Mouse (Mus musculus): ENCODE measurements around the gene Ccdc88a.

Gene Ccdc88a

DNA sequence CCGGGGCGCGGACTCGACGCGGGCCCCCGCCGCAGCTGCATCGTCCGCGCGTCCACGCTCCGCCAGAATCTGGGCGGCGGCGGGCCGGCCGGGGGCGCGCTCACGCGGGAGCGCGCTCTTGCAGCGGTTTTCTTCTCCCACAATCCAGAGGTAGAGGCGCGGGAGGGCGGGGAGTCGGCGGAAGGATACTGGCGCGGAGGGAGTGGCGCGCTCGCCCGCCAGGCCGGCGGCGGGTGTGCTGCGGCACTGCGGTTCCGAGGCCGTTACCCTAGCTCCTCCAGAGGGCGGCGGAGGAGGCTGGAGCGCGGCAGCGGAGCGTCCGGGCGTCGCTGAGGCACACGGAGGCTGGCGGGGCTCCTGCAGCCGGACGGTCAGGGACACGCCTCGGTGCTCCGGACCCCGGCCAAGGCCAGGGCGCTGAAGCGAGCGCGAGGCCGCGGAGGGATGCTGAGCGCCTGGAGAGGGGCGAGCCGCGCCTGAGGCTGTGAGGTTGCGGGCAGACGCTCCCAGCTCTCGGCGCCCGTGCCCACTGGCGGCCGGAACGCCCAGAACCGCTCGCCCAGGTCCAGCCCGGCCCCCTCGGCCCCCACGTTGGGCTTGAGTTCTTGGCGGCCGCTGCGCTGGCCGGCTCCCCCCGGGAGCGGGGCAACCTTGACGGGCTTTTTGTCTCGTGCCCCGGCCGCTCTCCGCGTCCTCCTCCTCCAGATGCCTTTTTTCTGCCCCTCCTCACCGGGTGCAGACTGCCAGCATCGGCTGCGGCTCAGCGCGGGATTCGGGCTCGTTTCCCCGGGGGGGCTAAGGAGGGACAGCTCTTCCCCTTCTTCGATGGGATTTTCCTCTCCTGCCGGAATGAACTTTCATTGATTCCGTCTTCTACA, at the start of gene Ccdc88a:
Gene Ccdc88a (plus strand): TSS at position 263 of the 878 bp plus-strand sequence.
- in situ Hi-C loops (cut with MboI; ENCODE audit: low sequenced_read_pairs): no loop called here

DNA sequence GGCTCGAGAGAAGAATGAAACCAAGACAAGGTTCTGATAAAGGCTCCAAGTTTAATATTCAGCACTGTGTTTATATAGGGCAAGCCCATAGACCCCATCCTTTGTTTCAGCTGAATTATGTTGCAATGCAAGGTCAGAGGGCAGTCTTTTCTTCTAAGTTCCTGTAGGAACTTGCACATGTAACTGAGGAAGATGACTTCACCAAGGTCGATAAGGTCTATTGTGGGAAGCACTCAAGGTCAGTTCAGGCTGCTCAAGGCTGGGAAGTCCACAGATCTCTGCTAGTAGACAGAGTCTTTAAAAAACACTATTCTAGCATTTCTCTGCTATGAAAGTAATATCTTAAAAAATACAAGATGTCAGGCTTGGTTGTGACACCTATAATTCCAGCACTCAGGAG, 38.0 kb upstream of the Ccdc88a start:
- in situ Hi-C loops (cut with MboI; ENCODE audit: low sequenced_read_pairs): no loop called here

DNA sequence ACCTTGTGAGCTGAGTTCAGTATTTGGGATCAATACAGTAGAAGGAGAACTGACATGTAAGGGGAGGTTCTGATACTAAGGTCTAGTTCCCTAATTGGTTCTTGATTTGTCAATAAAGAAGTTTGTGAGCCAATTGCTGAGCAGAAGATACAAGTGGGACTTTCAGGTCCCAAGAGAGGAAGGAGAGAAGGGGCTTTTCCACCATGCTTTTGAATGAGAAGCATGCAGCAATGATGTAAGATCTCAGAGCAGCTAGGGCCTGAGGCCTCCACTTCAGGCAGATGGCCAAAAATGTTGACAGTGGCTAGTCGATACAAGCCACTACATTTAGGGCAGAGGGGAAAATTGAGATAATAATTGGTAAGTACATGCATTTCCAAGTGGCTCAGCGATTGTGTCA, 32.2 kb upstream of the Ccdc88a start:
- in situ Hi-C loops (cut with MboI; ENCODE audit: low sequenced_read_pairs): no loop called here

DNA sequence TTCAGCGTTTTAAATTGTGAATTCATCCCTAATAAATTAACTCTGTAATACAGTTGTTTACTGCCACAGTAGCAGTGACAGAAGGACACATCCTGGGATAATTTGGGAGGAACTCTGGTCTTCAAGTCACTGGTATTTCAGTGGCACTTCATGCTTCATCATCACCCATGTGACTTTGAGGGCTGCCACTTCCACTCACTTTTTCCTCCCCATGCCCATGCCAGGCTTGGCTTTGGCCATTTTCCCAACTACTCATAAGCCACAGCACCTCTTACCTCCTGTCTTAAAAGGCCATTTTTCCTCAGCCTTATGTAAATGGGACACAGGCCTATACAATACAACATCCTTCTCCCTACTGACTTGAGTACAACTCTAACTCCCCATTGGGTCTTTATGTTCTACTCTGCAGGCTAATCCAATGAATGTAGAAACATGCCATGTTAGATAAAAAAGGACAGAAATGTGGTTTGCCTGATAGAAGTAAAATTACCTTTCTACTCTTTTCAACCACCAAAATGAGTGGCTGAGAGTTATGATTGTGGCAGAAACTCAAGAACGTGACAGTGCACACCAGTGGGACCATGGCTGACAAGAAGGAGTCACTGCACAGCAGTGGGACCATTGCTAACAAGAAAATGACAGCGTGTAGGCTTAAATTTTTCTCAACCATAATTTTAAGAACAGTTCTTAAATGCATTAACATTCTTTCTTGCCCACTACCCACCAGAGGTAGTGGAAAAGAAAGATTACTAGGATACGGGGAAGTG, 28.4 kb upstream of the Ccdc88a start:
- in situ Hi-C loops (cut with MboI; ENCODE audit: low sequenced_read_pairs): no loop called here

DNA sequence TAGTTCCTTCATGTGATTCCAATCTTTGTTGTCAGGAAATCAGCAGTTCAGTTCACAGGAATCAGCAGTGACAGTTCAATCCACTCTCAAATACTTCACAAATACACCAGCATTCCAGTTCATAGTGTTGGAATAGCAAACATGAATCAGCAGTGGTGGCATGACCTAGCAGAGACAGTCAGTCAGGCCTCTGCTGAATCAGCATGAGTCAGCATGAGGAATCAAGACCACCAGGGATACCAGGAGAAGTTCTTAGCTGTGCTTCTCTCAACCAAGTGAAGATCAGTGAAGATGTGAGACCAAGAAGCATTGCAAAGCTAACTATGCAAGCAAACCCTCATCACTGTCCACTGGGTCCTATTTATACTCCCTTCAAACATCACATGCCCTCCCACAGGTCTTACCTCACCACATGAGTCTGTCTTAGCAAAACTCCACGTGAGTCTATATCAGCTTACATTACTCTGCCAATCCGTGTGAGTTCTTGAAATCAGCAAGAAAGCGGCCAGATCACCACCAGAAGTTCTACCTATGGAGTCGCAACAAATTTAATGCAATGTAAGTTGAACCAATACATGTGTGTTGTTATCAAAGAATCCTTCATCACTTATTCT, 27.7 kb upstream of the Ccdc88a start:
- in situ Hi-C loops (cut with MboI; ENCODE audit: low sequenced_read_pairs): no loop called here

DNA sequence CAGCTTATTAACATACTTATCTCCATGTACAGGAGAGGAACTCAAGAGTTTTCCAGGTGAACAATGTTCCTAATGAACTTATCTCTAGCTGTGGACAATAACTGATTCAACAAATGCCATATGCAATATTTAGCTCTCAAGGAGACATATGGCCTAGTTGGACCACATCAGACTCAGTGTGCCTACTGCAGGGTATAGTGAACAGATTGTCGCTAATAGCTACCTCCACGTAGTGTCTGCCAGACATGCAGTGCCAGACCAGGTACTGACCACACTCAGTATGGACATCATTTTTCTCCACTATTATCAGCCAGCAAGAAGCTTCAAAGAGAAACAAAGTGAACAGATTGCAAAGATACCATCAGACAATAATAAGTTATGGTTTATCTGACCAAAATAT, 22.6 kb upstream of the Ccdc88a start:
- in situ Hi-C loops (cut with MboI; ENCODE audit: low sequenced_read_pairs): no loop called here

DNA sequence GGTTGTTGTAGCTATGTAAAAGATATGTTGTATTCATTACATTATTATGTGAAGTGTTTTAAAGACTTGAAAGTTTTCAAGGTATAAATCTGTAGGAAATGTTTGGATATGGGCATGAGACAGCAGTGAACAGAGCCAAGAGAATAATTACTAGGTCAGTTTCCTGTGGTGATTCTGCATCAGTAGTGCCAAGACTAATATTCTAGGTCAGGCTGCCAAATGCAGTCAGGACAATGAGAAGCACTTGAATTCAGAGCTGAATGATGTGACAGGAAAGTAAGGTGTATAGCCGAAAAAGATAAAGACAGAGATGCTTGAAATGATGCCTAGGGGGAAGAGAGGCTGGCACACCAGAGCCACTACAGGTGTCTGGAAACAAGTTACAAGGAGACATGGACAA, 21.2 kb upstream of the Ccdc88a start:
- in situ Hi-C loops (cut with MboI; ENCODE audit: low sequenced_read_pairs): no loop called here

DNA sequence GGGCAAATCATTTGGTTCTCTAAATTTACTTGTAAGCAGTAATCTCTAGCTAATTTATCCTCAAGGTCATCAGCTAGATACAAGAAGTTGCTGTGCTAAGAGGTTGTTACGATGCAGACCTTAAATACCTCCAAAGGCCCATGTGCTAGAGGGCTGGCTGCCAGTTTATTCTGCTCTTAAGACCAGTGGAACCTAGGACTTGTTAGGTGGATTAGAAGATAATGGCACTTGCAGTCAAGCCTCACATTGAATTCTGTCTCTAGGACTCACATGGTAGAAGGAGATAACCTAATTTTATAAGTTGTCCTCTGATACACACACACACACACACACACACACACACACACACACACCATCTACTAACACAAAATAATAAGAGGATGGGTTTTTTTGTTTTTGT, 5.3 kb upstream of the Ccdc88a start:
- in situ Hi-C loops (cut with MboI; ENCODE audit: low sequenced_read_pairs): no loop called here

DNA sequence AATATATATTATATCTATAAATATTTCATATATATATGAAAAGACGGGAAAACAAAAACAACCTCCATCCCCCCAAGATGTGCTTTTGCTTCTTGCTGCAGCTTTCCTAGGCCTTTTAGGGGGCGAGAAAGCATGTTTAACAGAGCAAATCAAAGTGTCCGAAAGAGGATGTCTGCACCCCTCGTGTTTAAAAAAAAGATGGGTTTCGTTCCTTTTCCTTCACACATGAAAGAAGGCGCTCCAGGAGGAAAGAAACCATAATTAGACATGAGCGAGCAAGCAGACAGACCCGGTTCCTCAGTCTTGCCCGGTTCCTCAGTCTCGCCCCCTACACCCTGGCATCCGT, 435 bp upstream of the Ccdc88a start:
- in situ Hi-C loops (cut with MboI; ENCODE audit: low sequenced_read_pairs): no loop called here

DNA sequence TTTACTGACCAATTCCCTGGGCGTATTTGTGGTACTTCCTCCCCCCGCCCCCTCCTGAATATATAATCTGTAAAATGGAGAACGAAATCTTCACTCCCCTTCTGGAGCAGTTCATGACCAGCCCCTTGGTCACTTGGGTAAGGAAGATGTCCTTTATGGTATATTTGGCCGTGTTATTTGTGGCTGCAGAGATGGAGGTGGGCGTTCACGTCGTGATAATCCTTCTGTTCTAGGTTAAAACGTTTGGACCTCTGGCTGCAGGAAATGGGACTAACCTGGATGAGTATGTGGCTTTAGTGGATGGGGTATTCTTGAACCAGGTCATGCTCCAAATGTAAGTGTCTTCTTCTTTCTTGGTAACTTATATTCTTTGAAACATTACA, 807 bp downstream of the Ccdc88a start:
- in situ Hi-C loops (cut with MboI; ENCODE audit: low sequenced_read_pairs): no loop called here

DNA sequence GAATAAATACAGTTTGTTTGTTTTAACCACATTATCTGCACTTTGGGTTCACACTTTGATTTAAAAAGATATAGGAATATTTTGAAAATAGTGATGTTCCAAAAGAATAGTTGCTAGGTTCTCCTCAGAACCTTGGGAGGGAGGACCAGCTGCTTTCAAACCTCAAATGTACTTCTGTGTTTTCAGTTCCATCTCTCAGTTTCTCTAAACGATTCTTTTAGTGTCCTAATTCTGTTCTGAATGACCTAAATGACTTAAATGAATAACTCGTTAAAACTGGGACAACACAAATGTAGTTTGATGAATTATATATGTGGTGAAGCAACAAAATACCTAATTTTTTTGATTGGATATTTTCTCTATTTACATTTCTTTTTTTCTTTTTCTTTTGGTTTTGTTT, 3.2 kb downstream of the Ccdc88a start:
- in situ Hi-C loops (cut with MboI; ENCODE audit: low sequenced_read_pairs): no loop called here

DNA sequence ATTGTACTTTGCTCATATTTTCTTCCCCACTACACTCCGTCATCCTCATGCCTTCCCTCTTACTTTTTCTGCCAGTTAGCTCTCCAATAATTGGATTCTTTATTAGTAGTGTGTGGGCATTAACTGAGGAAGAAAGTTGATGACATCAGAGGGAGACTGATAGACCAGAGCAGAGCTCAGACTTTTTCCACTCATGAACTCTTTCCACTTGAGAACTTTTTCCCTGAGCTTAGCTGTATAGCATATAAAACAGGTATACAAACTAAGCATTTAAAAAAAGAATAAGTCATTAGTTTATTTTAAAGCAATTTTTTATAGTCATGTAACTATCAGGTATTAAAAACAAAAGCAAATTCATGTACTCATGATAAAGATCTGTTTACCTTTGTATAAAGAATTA, 5.3 kb downstream of the Ccdc88a start:
- in situ Hi-C loops (cut with MboI; ENCODE audit: low sequenced_read_pairs): no loop called here

DNA sequence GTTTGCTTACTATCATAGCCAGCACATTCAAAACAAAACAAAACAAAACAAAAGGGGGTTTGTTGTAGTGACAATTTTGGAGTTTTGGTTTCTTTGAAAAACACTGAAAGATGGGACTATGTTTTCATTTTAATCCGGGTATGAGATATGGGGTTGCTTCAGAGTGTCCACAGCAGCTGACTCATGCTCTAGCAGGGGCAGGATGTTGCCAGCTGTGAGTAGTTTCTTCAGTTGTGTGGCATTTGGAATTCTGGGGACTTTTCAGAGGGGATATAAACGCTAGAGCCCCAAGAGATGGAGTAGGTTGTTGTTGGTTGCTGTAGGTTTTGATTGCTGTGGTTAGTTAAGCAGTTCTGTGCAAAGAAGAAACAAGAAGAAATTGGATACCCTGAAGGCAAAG, 10.0 kb downstream of the Ccdc88a start:
- in situ Hi-C loops (cut with MboI; ENCODE audit: low sequenced_read_pairs): no loop called here

DNA sequence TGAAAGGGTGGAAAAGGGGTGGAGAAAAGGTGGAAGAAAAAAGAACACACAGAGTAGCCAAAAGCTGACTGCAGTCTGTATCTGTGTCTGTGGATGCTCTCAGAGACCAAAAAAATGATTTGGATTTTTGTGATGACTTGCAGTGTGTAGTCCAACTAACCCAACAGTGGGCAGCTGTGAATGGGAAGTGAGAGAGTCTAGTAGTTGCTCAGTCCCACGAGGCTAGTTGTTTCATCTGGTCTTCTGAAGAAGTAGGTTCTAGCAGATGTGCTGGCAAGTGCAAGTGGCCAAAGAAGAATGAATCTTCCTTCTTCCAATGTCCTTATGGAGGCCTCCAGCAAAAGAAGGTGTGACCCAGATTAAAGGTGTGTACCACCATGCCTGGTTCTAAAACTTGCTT, 10.5 kb downstream of the Ccdc88a start:
- in situ Hi-C loops (cut with MboI; ENCODE audit: low sequenced_read_pairs): no loop called here

DNA sequence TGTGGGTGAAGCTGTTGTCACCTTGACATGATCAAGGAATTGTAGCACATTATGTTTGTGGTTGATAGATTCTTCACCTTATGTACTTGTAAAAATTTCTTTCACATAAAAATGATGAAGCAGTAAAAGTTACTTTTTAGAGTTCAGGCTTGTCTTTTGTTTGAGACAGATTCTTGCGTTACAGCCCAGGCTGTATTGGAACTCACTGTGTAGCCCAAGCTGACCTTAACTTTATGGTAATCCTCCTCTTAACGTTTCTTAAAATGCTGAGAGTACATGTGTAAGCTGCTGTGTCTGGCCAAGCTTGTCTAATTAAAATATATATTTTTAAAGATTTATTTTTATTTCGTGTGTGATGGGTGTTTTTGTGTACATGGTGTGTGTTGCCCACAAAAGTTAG, 11.2 kb downstream of the Ccdc88a start:
- in situ Hi-C loops (cut with MboI; ENCODE audit: low sequenced_read_pairs): no loop called here

DNA sequence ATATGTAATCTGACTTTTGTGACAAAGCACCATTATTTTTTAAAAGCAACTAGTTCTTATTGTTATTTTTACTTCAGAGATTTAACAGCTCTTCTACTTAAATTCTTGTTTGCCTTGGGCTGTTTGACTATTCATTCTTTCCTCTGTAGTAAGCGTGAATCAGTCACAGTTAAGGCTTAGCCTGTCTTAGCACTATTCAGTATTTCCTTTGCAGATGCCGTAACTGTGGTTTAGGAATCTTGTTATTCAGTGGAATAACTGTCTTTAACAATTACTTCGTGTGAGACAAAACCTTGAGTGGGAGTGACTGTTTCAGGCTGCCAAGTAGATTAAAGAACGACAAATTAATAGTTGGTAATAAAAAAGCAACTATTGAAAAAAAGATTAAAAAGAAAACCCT, 16.5 kb downstream of the Ccdc88a start:
- in situ Hi-C loops (cut with MboI; ENCODE audit: low sequenced_read_pairs): no loop called here

DNA sequence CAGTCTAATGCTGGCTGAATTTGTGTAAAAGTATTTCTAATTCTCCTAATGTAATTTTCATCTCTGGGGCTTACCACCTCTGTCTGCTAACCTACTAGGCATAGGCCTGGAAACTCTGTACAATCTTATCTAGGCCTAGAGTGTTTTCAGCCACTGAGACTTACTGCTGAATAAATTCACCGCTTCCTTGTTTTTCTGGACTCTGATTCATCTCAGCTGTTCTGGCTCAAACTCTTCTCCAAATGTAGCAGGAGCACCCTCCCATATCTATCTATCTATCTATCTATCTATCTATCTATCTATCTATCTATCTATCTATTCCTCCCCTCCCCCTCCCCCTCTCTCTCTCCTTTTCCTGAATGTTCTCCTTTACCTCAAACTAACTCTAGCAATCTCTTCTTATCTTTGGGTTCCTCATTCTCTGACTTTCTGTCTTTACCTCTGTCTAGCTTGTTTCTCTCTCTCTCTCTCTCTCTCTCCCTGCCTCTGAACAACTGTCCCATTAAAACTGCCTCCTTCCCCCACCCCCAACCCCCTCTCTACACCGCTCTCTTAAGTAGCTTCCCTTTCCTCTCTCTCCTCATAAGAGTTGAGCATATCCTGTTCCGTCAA, 21.8 kb downstream of the Ccdc88a start:
- in situ Hi-C loops (cut with MboI; ENCODE audit: low sequenced_read_pairs): no loop called here

DNA sequence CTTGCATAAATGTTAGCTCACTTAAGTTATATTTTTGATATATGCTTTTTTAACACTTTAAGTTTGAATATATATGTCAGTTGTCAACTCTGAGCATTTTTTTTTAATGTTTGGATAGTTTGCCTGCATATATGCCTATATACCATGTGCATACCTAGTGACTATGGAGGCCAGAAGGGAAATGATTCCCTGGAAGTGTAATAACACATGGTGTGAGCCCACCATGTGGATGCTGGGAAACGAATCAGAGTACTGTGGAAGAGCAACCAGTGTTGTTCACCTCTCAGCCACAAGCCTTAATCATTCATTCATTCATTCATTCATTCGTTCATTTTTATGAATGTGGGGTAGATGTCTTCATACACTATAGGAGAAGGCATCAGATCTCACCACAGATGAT, 26.9 kb downstream of the Ccdc88a start:
- in situ Hi-C loops (cut with MboI; ENCODE audit: low sequenced_read_pairs): no loop called here

DNA sequence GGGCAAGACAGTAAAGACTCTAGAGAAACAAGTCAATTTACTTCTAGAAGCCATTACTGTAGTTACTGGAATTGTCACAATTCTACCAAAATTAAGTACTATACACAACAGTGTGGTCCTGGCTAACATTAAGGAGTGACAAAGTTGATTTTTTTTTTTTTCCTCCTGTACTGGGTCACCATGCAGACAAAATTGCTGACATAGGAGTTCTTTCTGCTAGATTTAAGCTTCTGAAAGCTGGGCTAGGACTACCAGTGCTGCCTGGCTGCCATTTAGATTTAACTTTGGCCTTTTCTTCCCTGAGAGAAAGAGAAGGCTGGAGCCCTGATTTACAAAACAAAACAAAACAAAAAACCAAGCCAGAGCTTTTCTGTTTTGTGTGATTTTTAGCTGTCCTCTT, 32.8 kb downstream of the Ccdc88a start:
- in situ Hi-C loops (cut with MboI; ENCODE audit: low sequenced_read_pairs): no loop called here

DNA sequence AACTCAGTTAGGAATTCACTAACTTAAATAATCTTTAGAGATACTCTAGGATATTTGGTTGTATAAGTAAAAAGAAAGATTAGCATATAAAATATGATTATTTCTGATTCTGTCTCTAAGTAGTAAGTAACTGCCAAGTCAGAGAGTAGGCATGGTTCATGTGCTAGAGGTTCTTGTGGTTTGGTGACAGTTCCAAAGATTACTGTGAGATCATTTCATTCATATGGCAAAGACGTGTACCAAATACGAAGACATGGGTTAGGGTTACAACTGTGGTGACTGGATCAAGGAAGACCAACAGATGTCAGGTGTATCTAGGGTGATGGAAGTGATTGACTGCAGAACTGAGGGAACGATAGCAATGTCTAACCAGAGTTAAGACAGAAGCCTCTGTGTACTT, 50.0 kb downstream of the Ccdc88a start:
- in situ Hi-C loops (cut with MboI; ENCODE audit: low sequenced_read_pairs): no loop called here

DNA sequence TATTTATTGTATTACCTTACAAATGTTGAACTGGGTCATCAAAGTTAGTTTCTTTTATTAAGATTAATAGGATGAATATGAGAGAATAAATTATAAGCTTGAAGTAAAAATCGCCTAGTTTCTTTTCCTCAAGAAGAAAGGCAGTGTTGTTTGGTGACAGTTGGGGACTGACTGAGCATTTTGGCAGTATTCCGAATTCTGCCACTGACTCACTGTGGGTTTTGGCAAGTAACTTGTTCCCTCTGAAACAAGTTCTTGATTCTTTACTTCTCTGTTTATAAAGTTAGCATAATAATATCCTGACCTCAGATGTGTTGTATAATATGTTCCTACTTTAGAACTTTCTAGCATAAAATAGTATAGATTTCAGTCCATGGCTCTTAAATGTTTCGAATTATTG, 55.3 kb downstream of the Ccdc88a start:
- in situ Hi-C loops (cut with MboI; ENCODE audit: low sequenced_read_pairs): no loop called here

DNA sequence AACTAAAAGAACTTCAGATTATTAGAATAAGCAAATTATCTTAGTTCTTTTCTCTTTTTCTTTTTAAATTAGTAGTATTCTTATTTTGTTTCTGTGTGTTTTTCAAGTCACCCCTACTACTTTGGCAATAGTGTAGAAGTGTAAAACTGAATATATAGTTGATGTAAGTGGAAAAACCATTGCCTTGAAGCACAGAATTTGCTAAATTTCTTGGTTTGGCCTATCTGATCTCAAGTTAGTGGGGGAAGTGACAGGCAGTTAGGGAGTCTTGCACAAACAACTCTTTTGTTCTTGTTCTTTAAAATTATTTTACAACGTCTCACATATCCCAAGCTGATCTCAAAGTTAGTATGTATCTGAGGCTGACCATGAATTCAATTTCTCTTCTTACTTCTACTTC, 57.6 kb downstream of the Ccdc88a start:
- in situ Hi-C loops (cut with MboI; ENCODE audit: low sequenced_read_pairs): no loop called here
